Mouse (Mus musculus) heart, adult 2 months (tissue): ENCODE data around the gene March9.

ENCODE experiments used
- EP300 ChIP-seq: fragments of 200-500 bp; IDR thresholded peaks from 2 replicates; pipeline ENCODE4 v1.6.1; 2011; ENCODE audit warnings: low read depth, low read length, control low read depth; ENCODE audit not compliant: insufficient read depth
- POLR2A ChIP-seq: fragments of 200-500 bp; IDR thresholded peaks from 2 replicates; pipeline ENCODE4 v1.6.1; 2011; ENCODE audit warnings: mild to moderate bottlenecking, low read depth, low read length, control low read depth; ENCODE audit not compliant: insufficient read depth

DNA sequence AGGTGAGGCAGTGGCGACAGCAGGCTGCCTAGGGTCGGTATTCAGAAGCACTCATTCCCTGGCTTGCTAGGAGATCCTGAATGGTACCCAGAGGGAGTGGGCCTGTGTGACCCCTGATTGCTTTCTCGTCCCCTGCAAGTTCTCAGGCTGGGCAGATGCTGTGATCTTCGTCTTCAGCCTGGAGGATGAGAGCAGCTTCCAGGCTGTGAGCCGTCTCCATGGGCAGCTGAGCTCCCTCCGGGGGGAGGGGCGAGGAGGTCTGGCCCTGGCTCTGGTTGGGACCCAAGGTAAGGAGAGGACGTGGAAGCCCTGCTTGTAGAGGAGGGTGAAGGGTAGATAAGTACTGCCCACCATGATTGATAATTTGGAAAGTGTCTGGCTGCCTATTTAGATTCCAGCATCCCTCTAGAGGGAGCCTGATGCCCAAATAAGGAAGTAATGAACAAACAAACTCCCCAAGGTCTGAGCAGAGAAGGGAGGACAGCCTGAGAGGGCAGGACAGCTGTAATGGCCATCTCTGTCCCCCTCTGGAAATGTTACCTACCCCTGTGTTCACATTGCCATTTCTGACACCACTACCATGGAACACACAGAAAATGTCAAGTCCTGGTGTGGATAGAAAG, 23.4 kb upstream of the March9 start:
- no peak for TF ChIP-seq POLR2A
- no peak for TF ChIP-seq EP300
